Mouse (Mus musculus): ENCODE results near the gene Pax2.

The Pax2 gene

DNA sequence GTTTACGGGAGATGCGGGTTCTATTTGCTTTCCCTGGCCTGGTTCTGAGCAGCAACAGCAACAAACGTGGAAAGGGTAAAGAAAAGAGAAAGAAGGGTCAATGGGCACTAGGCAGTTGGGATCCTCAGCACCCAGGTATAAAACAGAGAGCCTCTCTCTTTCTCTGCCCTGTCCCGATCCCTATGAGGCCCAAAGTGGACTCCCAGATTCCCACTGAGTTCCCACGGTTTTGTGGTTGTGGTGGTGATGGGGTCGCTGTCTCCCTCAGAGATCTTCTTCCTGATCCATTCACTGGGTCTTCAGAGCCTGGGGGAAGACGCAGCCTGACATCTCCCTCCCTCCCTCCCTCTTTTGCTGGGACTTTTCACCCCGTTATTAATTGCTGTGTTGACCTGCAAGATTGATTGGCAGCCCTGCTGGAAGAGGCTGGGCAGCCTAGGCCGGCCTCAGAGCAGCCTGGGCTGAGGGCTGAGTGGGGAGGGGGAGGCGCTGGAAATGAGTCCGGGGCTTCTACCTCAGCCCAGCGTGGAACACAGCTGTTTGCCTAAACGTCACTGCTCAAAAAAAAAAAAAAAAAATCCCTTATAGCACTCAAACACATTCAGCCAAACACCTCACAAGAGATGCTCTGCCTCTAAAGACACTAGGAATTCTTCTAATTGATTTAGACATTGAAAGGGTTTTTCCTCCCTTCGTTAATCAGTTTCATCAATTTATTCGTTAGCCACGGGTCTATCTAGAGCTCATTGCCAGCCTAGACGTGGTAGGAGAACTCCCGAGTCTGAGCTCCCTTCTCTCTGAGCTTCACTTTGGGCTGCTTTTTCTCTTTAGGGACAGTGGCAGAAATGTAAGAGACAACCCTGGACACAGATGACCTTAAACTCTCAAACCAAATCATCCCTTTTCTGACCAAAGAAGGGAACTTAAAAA is 6.5 kb upstream of the Pax2 start:
- DNase-seq (ENCODE audit: low read depth): no peak

- DNase-seq (ENCODE audit: low read depth): no peak
Measured at GRCm38 (mm10) chr19:44750051-44751041, 5.5 kb upstream of the Pax2 start.

DNA sequence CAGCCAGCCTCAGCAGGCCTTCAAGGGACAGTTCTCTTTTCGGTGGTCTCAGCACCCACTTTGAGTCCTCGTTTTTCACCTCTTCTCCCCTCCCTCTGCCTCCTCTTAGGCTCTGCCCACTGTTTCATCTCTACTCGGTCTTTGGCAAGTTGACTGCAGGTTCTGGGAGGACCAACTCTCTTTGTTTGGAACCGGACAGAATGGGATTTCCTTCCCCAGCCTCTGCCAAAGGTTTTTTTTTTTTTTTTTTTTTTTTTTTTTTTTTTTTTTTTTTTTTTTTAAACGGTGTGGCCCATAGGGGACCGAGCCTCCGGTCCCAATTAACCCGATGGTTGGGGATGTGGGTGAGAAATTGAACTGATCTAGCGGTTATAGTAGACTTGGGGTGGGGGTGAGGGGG is 4.8 kb upstream of the Pax2 start:
- no peak for DNase-seq (ENCODE audit: low read depth)

DNA sequence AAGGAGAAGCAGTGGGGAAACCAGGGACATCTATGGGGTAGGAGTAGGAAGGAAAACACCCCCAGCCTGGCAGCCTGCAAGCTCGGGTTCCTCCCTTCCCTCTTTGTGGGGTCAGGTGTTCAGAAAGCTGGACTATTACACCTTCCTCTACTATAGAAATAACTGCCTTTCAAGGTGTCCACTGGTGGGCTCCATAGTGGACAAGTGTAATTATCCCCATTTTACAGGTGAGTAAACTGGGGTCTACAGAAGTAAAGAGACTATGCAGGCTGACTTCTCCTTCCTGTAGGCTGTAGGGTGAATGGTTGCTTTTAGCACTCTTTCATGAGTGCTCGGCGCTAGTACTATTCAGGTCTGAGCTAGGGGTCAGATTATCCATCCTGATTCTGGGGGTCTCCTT is 4.3 kb upstream of the Pax2 start:
- DNase-seq (ENCODE audit: low read depth): no peak

- DNase-seq (ENCODE audit: low read depth): no peak
Measured at GRCm38 (mm10) chr19:44752056-44752940, 3.5 kb upstream of the Pax2 start.

DNA sequence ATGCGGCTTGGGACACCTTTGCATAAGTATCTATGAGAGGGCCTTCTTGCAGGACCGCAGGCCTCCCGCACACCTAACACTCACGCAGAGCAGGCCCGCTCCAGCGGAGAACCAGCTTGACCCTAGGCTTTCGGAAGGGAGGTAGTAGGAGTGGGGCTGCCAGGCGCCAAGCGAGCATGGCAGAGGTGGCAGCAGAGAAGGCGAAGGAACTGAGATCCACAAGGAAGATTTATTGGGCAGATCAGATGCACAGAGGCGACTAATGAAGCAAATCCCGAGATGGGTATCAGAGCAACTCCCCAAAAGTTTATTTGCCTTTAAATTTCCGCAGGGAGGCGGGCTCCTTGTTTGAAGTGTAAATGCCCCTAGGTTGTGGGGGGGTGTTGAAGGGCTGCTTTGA is 2.5 kb upstream of the Pax2 start:
- DNase-seq (ENCODE audit: low read depth): no peak

DNA sequence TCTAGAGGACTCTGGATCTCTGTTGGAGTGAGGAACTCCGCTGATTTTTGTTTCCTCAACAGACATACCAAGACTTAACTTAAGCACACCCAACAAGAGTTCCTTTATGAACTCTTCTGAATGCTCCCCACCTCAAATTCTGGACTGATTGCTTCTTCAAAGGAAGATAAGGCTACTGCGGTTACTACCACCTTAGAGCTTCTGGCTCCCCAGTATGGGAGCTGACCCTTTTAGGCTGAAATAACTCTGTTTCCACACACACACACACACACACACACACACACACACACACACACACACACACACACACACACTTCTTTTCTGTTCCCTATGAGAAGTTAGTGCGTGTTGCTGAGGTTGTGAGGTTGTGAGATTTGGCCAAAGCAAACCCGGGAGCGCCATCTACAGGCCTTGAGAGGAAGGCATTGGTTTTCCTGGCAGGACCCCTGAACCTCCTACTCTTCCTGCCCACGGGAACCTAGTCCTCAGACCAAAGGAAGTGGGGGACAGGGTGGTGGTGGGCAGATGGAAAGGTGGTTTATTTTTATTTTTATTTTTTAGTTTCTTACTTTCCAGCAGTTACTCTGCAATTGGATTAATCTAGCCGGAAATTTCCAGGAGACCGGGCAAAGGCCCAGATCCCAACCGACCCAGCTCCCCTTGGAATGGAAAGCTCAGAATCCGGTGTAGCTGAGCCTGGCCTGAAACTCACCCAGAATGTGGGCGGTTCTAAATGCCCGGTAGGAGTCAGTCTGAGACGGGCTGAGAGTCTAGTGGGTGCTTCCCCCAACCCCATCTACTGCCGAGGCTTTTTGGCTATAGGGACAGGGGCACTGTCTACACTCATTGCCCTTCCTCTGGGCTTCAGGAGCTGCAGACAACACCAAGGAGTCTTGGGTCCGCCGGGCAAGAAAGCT is 1.1 kb upstream of the Pax2 start:
- no peak for DNase-seq (ENCODE audit: low read depth)

- no peak for DNase-seq (ENCODE audit: low read depth)
Measured at GRCm38 (mm10) chr19:44755378-44755692, 510 bp upstream of the Pax2 start.

- DNase-seq (ENCODE audit: low read depth): no peak
Measured at GRCm38 (mm10) chr19:44756421-44757230, 781 bp downstream of the Pax2 start.

GRCm38 (mm10) chr19:44757231-44757871 is 1.5 kb downstream of the Pax2 start:
- no peak for DNase-seq (ENCODE audit: low read depth)

DNA sequence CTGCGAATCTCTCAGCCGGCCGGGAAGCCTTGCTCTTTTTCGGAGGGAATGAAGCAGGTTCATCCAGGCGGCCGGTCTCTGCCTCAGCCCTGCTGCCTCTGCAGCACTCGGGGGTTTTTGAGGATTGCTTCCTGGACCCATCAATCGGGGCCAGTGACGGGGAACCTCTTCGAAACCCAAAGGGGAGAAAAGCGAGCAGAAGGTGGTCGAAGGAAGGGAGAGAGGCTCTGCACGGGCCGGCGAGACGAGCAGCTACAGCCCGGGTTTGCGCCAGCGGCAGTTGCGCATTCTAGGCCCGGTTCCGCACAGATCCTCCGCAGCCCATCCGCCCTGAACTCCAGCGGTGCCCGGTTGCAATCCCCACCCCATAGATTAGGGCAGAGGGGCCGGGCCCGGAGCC is 3.0 kb downstream of the Pax2 start:
- DNase-seq (ENCODE audit: low read depth): no peak

DNA sequence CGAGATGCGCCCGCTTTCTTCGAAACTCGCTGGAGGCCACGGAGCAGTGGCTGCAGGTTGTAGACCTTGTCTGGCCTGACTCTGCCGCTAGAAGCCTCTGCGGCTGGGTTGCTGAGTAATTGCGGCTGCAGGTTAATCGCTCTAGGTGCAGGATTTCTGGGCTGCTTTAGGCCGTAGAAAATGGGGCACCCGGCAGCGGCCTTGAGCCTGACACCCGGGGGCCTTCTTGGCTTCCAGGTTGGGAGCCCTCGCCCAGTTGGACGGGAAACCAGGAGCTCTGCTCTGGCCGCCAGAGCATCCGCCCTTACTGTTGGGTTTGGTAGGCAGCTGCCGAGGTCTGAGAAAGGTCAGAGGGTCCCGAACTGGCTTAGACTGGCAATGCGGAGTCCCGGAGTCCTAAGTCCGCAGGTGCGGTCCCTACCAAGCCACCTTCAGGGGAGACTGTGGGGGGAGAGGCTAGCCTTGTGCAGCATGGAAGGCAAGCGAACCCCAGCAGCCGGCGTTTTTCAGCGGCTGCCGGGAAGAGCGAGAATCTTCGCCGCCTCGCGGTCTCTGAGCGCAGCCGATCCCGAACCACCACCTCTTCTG is 3.8 kb downstream of the Pax2 start:
- no peak for DNase-seq (ENCODE audit: low read depth)

DNA sequence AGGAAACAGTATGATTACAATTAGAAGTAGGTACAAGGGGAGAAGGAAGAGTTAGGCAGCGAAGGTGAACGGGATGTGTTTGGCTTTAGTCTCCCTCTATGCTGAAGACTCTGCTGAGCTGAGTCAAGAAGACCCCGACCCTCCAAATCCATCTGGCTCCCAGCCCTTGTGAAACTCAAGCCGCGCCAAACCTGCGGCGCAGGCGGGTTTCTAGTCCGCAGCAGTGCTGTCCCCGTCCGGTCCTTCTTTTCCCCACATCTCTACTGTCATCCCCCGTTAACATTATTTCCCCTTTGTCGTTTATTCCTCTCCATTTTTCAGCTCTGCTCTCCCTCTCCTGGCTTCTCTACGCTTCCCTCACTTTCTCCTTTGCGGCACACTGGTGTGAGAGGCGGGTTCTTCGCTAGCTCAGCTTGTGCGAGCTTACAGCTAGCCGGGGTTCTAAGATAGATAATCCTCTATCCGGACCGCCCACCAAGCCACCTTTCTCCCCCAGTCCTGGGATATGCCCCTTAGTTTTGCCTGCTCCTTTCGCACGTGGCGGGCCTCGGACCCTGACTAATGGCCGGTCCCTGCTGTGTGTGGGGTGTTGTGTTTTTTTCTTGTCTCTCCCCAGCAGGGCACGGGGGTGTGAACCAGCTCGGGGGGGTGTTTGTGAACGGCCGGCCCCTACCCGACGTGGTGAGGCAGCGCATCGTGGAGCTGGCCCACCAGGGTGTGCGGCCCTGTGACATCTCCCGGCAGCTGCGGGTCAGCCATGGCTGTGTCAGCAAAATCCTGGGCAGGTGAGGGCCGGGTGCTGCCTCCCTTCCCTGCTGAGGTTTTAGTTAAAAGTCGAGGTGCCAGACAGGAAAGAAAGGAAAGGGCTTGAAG is 4.7 kb downstream of the Pax2 start:
- no peak for DNase-seq (ENCODE audit: low read depth)

- DNase-seq (ENCODE audit: low read depth): no peak
Measured at GRCm38 (mm10) chr19:44762121-44762621, 6.3 kb downstream of the Pax2 start.

GRCm38 (mm10) chr19:44770268-44771050 is 14.6 kb downstream of the Pax2 start:
- DNase-seq (ENCODE audit: low read depth): no peak

- no peak for DNase-seq (ENCODE audit: low read depth)
Measured at GRCm38 (mm10) chr19:44771499-44771898, 15.7 kb downstream of the Pax2 start.

DNA sequence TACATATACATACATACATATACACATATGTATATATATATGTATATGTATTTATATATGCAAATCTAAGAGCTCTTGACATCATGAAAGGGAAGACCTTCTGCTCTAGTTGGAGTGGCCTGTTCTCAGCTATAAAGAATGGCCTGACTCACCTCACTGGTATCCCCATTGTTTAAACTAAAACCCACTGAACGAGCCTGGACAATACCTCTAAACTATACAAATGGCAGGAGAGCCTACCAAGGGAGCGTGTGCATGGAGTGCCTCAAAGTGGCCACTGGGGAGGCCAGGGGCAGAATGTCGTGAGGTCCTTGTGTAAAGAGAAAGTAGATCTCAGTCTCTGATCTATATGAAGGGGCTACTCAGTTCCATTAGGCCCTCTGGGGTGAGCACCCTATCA is 26.1 kb downstream of the Pax2 start:
- no peak for DNase-seq (ENCODE audit: low read depth)

All from c-Kit-positive CD71-negative TER-119-negative erythroid progenitor cells, embryonic 14.5 days (primary cell).